Mouse (Mus musculus) right cerebral cortex, postnatal 4 days (tissue): ENCODE data around the gene Arhgap4.

ENCODE experiments used
- DNase-seq: peaks from one replicate; pipeline ENCODE4 v3.0.0-alpha.2; 2022

The Arhgap4 gene

GRCm38 (mm10) chrX:73914827-73915703 lies 6.6 kb downstream of the Arhgap4 start:
- peak; percentile 80 for DNase-seq

GRCm38 (mm10) chrX:73911588-73911987 lies 10.1 kb downstream of the Arhgap4 start:
- DNase-seq = no peak

GRCm38 (mm10) chrX:73911156-73911555 lies 10.5 kb downstream of the Arhgap4 start:
- DNase-seq = no peak

DNA sequence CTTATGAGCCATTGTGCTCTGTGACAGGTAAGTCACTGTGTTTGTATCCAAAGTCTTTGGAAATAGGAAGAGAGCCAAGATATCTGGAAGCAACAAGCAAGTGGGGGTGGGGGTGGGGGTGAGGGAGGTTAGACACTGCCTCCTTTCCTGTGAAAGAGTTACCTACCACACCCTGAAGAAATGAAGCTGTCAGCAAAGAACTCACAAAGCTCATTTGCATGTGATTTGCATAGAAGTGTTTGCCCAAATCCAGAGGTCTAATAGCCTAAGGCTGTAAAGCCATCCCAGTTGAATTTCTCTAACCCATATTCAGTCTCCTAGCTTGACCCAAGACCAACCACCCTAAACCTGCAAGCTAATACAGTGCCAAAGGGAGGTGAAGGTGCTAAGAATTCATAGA lies 11.2 kb downstream of the Arhgap4 start:
- no peak for DNase-seq

- no peak for DNase-seq
Measured at GRCm38 (mm10) chrX:73910049-73910448, 11.6 kb downstream of the Arhgap4 start.

DNA sequence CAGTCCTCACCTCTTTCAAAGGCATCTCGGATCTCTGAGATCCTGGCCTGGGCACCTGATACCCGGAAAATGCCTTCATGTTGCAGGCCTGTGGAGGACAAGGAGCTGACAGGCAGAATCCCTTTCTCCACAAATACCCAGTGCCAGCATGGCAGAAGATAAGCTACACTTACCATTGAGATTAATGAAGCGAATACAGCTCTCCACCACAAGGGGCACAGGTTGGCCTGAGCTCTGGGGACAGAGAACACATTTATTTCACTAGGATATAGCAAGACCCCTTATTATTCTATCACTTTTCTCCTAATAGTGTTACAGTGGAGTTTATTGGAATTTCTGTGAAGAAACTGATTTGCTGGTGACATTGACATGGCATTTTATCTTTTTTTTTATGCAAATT lies 23.7 kb downstream of the Arhgap4 start:
- no peak for DNase-seq

GRCm38 (mm10) chrX:73895719-73896118 lies 26.0 kb downstream of the Arhgap4 start, which contains the start of gene L1cam:
Gene L1cam, minus strand, starts transcription at chrX:73896105.
- DNase-seq = peak; percentile 47

GRCm38 (mm10) chrX:73892833-73893232 lies 28.8 kb downstream of the Arhgap4 start:
- DNase-seq = no peak

DNA sequence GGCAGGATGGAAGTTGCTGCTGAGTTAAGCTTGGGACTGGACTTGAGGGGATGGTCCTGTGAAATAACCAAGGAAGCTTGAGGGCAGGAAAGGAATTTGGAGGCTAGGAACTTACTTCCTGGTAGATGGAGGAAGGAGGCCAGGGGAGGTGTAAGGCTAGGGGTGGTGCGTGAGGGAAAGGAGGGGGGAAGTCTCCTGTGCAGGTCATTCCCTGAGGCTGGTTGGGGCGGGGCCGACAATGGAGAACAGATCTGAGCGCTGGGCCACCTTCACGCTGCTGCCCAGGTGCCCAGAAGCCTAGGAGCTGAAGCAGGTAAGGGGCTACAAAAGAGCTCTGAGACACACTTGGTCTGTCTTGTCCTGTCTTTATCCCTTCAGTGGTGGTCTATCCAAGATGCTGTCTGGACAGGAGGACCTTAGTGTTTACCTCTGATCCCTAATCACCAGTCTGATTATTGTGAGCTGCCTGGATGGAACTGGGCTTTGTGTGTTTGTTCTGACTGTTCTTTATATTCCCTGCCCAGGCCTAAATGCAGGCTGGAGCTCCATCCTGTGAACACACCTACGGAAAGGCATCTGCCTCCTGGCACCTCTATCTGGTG lies 30.0 kb downstream of the Arhgap4 start, which contains the start of gene Avpr2:
TSS of gene Avpr2 (plus strand) at position 552 of the 602 bp plus-strand sequence.
- DNase-seq = no peak

GRCm38 (mm10) chrX:73881463-73881862 lies 40.2 kb downstream of the Arhgap4 start:
- no peak for DNase-seq

GRCm38 (mm10) chrX:73881036-73881427 lies 40.6 kb downstream of the Arhgap4 start:
- no peak for DNase-seq

GRCm38 (mm10) chrX:73880194-73881035 lies 41.3 kb downstream of the Arhgap4 start:
- DNase-seq = peak; percentile 63

- DNase-seq = no peak
Measured at GRCm38 (mm10) chrX:73877014-73877413, 44.7 kb downstream of the Arhgap4 start.

- DNase-seq = no peak
Measured at GRCm38 (mm10) chrX:73875881-73876280, 45.8 kb downstream of the Arhgap4 start.

- no peak for DNase-seq
Measured at GRCm38 (mm10) chrX:73871956-73872355, 49.7 kb downstream of the Arhgap4 start.

DNA sequence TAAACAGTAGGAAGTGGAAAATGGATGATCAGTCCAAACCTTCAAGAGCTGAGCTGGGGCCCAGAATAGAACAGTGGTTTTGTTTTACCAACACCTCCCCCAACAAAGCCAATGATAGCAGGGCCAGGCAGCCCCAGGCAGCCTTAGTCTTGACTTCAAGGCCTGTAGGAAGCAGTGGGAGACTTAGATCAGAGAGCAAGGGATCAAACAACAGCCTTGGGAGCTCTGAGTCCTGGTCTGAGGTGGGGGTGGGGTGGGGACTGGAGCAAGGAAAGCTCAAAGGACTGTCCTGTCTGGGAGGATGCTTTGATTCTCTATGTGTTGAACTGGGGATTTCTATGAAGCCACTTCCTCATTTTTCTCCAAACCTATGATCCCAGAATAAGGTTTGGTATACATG lies 50.2 kb downstream of the Arhgap4 start:
- no peak for DNase-seq

DNA sequence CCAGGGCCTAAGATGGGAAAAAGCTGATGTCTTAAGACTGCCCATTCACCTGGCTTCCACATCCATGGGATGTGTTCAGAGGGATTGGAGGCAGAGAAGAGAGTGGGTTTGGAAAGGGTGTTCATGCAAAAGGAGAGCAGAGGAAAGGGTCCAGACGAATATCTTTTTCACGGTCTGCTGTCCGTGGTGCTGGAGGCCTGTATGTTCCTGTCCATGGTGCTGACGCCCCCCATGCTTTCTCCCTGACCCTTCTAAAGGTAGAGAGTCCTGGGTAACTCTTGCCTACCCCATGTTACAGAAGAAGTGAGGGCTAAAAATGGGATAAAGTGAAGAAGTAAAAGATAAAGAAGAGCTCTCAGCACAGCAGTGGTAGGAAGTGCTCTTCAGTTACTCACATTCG lies 52.3 kb downstream of the Arhgap4 start:
- no peak for DNase-seq

GRCm38 (mm10) chrX:73867852-73868251 lies 53.8 kb downstream of the Arhgap4 start:
- DNase-seq = no peak

DNA sequence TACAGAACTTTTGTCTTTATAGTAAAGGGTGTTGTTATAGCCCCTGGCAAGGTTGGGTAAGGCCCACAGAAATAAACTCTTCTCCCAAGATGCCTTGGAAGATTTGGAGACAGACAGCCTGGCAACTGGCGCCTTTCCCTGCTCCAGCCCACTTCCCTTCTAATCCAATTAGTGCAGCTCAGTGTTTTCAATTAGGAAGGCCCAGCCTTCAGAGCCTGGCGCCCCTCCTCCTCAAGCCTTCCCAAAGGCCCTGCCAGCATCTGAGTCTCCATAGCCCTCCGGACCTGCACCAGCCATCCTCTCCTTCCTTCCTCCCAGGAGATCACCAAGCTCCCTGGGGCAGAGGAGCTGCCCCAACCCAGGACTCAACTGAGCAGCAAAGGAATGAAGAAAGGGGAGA lies 54.4 kb downstream of the Arhgap4 start:
- no peak for DNase-seq

DNA sequence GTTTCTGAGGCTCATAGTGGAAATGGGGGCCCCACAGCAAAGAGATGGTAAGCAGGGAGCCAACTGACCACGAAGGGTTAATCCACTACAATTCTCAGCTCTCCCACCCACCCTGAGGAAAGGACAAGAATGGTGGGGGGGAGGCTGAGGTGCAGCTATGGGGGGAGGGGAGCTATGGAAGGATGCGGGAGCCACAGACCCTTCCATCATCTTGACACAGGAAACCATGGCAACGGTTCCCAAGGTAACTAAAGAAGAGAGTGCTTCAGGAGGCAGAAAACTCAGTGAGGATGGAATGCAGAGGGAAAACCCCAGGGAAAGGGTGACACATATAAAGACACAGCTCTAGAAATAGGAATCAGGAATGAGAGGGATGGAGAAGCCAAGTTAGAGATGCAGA lies 57.0 kb downstream of the Arhgap4 start:
- DNase-seq = no peak

DNA sequence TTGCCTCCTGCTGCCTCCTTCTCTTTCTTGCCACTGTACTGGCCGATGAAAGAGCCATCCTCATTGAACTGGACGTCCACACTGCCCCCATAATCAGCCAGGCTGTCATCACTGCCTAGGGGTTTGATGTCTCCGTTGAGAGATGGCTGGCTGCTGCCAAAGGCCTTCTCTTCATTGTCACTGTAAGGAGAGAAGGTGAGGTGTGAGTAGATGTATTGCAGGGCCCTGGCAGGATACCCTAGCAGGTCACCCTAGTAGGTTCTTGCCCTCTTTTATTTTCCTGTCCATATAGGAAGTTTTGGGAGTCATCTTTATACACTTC lies 66.6 kb downstream of the Arhgap4 start:
- no peak for DNase-seq

DNA sequence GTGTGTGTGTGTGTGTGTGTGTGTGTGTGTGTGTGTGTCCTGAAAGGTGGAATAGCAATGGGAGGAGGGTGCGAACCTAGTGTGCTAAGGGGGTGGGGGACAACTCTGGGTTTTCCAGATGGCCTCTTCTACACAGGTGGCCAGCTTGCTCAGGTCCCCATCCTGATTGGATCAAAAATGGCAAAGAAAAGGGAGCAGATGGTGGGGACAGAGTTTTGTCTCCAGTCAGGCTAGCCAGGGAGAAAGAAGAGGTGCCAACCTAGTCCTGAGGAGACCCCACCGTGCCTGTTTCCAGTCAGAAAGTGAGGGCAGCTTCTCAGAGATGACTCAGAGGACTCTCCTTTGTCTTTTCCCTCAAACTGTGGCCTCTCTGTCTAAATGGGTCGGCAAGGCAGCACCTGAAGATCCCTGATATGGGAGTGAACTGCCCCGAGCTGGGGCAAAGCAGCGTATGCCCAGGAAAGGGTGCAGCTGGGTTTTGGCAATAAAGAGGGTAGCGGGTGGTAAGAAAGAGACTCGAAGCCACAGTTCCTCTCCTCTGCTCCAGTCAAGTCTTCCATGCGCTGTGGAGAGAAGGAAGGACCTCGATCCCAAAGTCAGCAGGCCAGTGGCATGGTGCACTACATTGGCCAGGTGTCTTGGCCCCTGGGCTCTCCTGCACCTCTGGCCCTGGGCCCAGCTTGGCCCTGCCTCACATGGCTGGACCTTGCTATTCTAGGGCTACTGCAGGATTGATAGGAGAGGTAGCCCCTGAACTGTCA lies 67.2 kb downstream of the Arhgap4 start:
- no peak for DNase-seq
